Mouse (Mus musculus) forebrain, embryonic 11.5 days (tissue): Measurements from ENCODE around the gene Plcl2. TPM values are rescaled to one million over a fixed set of nuclear protein-coding genes. Genes with fewer than 3 reads are reported as not detected.

ENCODE experiments used
- ATAC-seq: fragments of 200-750 bp; cut with Nextera tagmentation; replicated peaks from 2 replicates; pipeline ENCODE4 v1.8.0; 2017; ENCODE audit warnings: moderate TSS enrichment; ENCODE audit not compliant: low FRiP score
- DNase-seq: peaks from one replicate; pipeline ENCODE4 v3.0.0-alpha.2; 2017; ENCODE audit warnings: low spot score
- H3K27ac ChIP-seq: fragments of 300-500 bp; sonication (generic); 2 replicates; pipeline ENCODE4 v1.5.1; 2014; ENCODE audit warnings: low read depth, low read length
- H3K27me3 ChIP-seq: fragments of 300-500 bp; sonication (generic); 2 replicates; pipeline ENCODE4 v1.6.1; 2014; ENCODE audit warnings: mild to moderate bottlenecking, low read length, mixed read lengths; ENCODE audit not compliant: control insufficient read depth, insufficient read depth
- H3K36me3 ChIP-seq: fragments of 300-500 bp; sonication (generic); 2 replicates; pipeline ENCODE4 v1.6.1; 2014; ENCODE audit warnings: mild to moderate bottlenecking, low read length, moderate library complexity, mixed read lengths; ENCODE audit not compliant: control insufficient read depth, insufficient read depth
- H3K4me1 ChIP-seq: fragments of 300-500 bp; sonication (generic); replicated peaks from 2 replicates; pipeline ENCODE4 v1.6.1; 2014; ENCODE audit warnings: low read length, mixed read lengths; ENCODE audit not compliant: control insufficient read depth, insufficient read depth
- H3K4me2 ChIP-seq: fragments of 300-500 bp; sonication (generic); 2 replicates; pipeline ENCODE4 v1.6.1; 2014; ENCODE audit warnings: low read depth, mild to moderate bottlenecking, low read length, moderate library complexity, mixed read lengths; ENCODE audit not compliant: severe bottlenecking
- H3K4me3 ChIP-seq: fragments of 300-500 bp; sonication (generic); 2 replicates; pipeline ENCODE4 v1.5.1; 2014; ENCODE audit warnings: low read depth, low read length
- H3K9ac ChIP-seq: fragments of 300-500 bp; sonication (generic); 2 replicates; pipeline ENCODE4 v1.6.1; 2014; ENCODE audit warnings: low read length
- H3K9me3 ChIP-seq: fragments of 300-500 bp; sonication (generic); 2 replicates; pipeline ENCODE4 v1.6.1; 2016; ENCODE audit warnings: low read length, mixed read lengths; ENCODE audit not compliant: control insufficient read depth
- WGBS: fragments of 180-500 bp; shearing (Covaris S2); extraction: QIAGEN DNeasy Blood & Tissue Kit; methylation state at CpG from one replicate; pipeline ENCODE4 v1.1.7; 2014; 5-methylcytosine and 5-hydroxymethylcytosine counted together
- polyA plus RNA-seq: library from polyadenylated mRNA; unstranded; fragments of >200 nt; fragmentation: Nextera tagmentation; extraction: Ambion mirVana; gene quantifications from 2 replicates; pipeline ENCODE4 v1.2.1, GENCODE M21; 2014

Gene Plcl2
- polyA plus RNA-seq, 1 experiment from 2014 or later = 7.7 TPM

- H3K4me1 ChIP-seq = no peaks in the 10 kb centered on the region; the same call in 1 of the 2 replicates
- DNase-seq (no peak), ATAC-seq (no peak)
- H3K9me3 ChIP-seq = no peaks in the 10 kb centered on the region; the same call in 1 of the 2 replicates
- no peak overlapping the region for H3K9ac ChIP-seq
- no peak overlapping the region for H3K4me2 ChIP-seq
- H3K36me3 ChIP-seq = no peaks in the 10 kb centered on the region
- H3K27me3 ChIP-seq = no peaks in the 10 kb centered on the region
- H3K27ac ChIP-seq = no peak overlapping the region
- WGBS = 91% methylated on average over 6 of the region's 6 CpGs
- H3K4me3 ChIP-seq = no peak overlapping the region
Measured at GRCm38 (mm10) chr17:50648757-50649419, 139.7 kb downstream of the Plcl2 start.

- no peak for DNase-seq
- Histone ChIP-seq H3K4me3 (no peak overlapping the region), H3K4me2 (no peak overlapping the region), H3K27me3 (no peaks in the 10 kb centered on the region), H3K36me3 (no peaks in the 10 kb centered on the region), H3K27ac (no peak overlapping the region), H3K9me3 (no peaks in the 10 kb centered on the region; the same call in 1 of the 2 replicates), H3K9ac (no peak overlapping the region), H3K4me1 (0 out of 2 replicates have a peak, but pooled peaks cover 2% of the 10 kb centered on the region)
- WGBS = 96% methylated on average over 14 of the region's 14 CpGs
- no peak for ATAC-seq
Measured at GRCm38 (mm10) chr17:50650535-50651223, 141.5 kb downstream of the Plcl2 start.

GRCm38 (mm10) chr17:50654741-50655415 is 145.7 kb downstream of the Plcl2 start:
- 70% methylated on average over 5 of the region's 5 CpGs for WGBS
- Histone ChIP-seq H3K4me2 (no peak overlapping the region), H3K4me1 (0 out of 2 replicates have a peak, but pooled peaks cover 2% of the 10 kb centered on the region), H3K27me3 (no peaks in the 10 kb centered on the region), H3K27ac (no peak overlapping the region), H3K9ac (no peak overlapping the region; the same call in 1 of the 2 replicates), H3K36me3 (no peaks in the 10 kb centered on the region), H3K9me3 (no peaks in the 10 kb centered on the region; the same call in 1 of the 2 replicates), H3K4me3 (no peak overlapping the region)
- ATAC-seq (no peak), DNase-seq (no peak)

GRCm38 (mm10) chr17:50655416-50655776 is 146.2 kb downstream of the Plcl2 start:
- H3K4me2 ChIP-seq = no peak overlapping the region
- no peak overlapping the region for H3K27ac ChIP-seq
- WGBS = 65% methylated on average over 4 of the region's 4 CpGs
- no peak overlapping the region for H3K9ac ChIP-seq
- H3K9me3 ChIP-seq = no peaks in the 10 kb centered on the region; the same call in 1 of the 2 replicates
- 0 out of 2 replicates have a peak, but pooled peaks cover 2% of the 10 kb centered on the region for H3K4me1 ChIP-seq
- no peaks in the 10 kb centered on the region for H3K27me3 ChIP-seq
- no peak overlapping the region for H3K4me3 ChIP-seq
- no peaks in the 10 kb centered on the region for H3K36me3 ChIP-seq
- no peak for DNase-seq
- ATAC-seq = no peak

- 0 out of 2 replicates have a peak, but pooled peaks cover 2% of the 10 kb centered on the region for H3K4me1 ChIP-seq
- no peaks in the 10 kb centered on the region for H3K27me3 ChIP-seq
- H3K9me3 ChIP-seq = no peaks in the 10 kb centered on the region; the same call in 1 of the 2 replicates
- no peaks in the 10 kb centered on the region for H3K36me3 ChIP-seq
- ATAC-seq = no peak
- no peak for DNase-seq
- no peak overlapping the region for H3K4me3 ChIP-seq
- no peak overlapping the region for H3K9ac ChIP-seq
- H3K27ac ChIP-seq = no peak overlapping the region
- H3K4me2 ChIP-seq = no peak overlapping the region
Measured at GRCm38 (mm10) chr17:50657321-50657720, 148.1 kb downstream of the Plcl2 start.

- H3K27me3 ChIP-seq = no peaks in the 10 kb centered on the region
- ATAC-seq = no peak
- 0 out of 2 replicates have a peak, but pooled peaks cover 2% of the 10 kb centered on the region for H3K4me1 ChIP-seq
- H3K4me3 ChIP-seq = no peak overlapping the region
- H3K9me3 ChIP-seq = no peaks in the 10 kb centered on the region; the same call in 1 of the 2 replicates
- no peaks in the 10 kb centered on the region for H3K36me3 ChIP-seq
- H3K27ac ChIP-seq = no peak overlapping the region
- H3K9ac ChIP-seq = no peak overlapping the region
- no peak for DNase-seq
- WGBS = 95% methylated on average over 8 of the region's 8 CpGs
- no peak overlapping the region for H3K4me2 ChIP-seq
Measured at GRCm38 (mm10) chr17:50658901-50659300, 149.7 kb downstream of the Plcl2 start.

- no peak for ATAC-seq
Measured at GRCm38 (mm10) chr17:50667596-50667995, 158.4 kb downstream of the Plcl2 start.

GRCm38 (mm10) chr17:50668681-50669208 is 159.5 kb downstream of the Plcl2 start:
- Histone ChIP-seq H3K4me2 (no peak overlapping the region), H3K27ac (no peak overlapping the region), H3K9ac (no peak overlapping the region), H3K27me3 (no peaks in the 10 kb centered on the region), H3K36me3 (no peaks in the 10 kb centered on the region), H3K9me3 (no peaks in the 10 kb centered on the region; the same call in 1 of the 2 replicates), H3K4me3 (no peak overlapping the region), H3K4me1 (no peaks in the 10 kb centered on the region)
- no peak for ATAC-seq
- 92% methylated on average over 4 of the region's 4 CpGs for WGBS
- DNase-seq = no peak

More at GRCm38 (mm10) chr17:50667596-50667995, 158.4 kb downstream of the Plcl2 start:
- WGBS = 93% methylated on average over 9 of the region's 9 CpGs
- no peaks in the 10 kb centered on the region; the same call in 1 of the 2 replicates for H3K9me3 ChIP-seq
- no peaks in the 10 kb centered on the region for H3K27me3 ChIP-seq
- H3K4me3 ChIP-seq = no peak overlapping the region
- no peaks in the 10 kb centered on the region for H3K4me1 ChIP-seq
- no peak for DNase-seq
- H3K27ac ChIP-seq = no peak overlapping the region
- no peaks in the 10 kb centered on the region for H3K36me3 ChIP-seq
- H3K9ac ChIP-seq = no peak overlapping the region
- H3K4me2 ChIP-seq = no peak overlapping the region
